Mouse (Mus musculus) C2C12 (cell line): Measurements from ENCODE around the gene Srsf5. TPM values are rescaled to one million over a fixed set of nuclear protein-coding genes. Genes with fewer than 3 reads are reported as not detected.

Experiments
- H3K27me3 ChIP-seq: one replicate; pipeline ENCODE4 v1.6.1; 2011; ENCODE audit not compliant: control insufficient read depth, insufficient read depth, insufficient read length
- H3K36me3 ChIP-seq: one replicate; pipeline ENCODE4 v1.6.1; 2011; ENCODE audit not compliant: control insufficient read depth, insufficient read depth
- H3K4me3 ChIP-seq: one replicate; pipeline ENCODE4 v1.5.1; 2011; ENCODE audit warnings: mild to moderate bottlenecking, control low read depth; ENCODE audit not compliant: poor library complexity, insufficient read depth, severe bottlenecking
- H3K79me2 ChIP-seq: one replicate; pipeline ENCODE4 v1.6.1; 2011; ENCODE audit not compliant: control insufficient read depth, insufficient read depth
- H3K79me3 ChIP-seq: one replicate; pipeline ENCODE4 v1.6.1; 2011; ENCODE audit warnings: low read depth, control low read depth
- H3ac ChIP-seq: one replicate; pipeline ENCODE3; 2011; ENCODE audit warnings: low read depth; ENCODE audit not compliant: control insufficient read depth, insufficient read length
- CEBPB ChIP-seq: IDR thresholded peaks from one replicate; pipeline ENCODE4 v1.6.1; 2011; ENCODE audit warnings: low read depth, mild to moderate bottlenecking, control low read depth, moderate library complexity
- CTCF ChIP-seq: IDR thresholded peaks from one replicate; pipeline ENCODE4 v1.5.1; 2011; ENCODE audit not compliant: control insufficient read depth, insufficient read depth, insufficient read length
- FOSL1 ChIP-seq: IDR thresholded peaks from one replicate; pipeline ENCODE4 v1.8.0; 2011; ENCODE audit warnings: mild to moderate bottlenecking, low read length; ENCODE audit not compliant: poor library complexity, insufficient read depth, severe bottlenecking
- MAX ChIP-seq: IDR thresholded peaks from one replicate; pipeline ENCODE4 v1.6.1; 2011; ENCODE audit warnings: mild to moderate bottlenecking, control low read depth
- MYOD1 ChIP-seq: IDR thresholded peaks from one replicate; pipeline ENCODE4 v1.6.1; 2011; ENCODE audit warnings: low read depth; ENCODE audit not compliant: control insufficient read depth, insufficient read length
- MYOG ChIP-seq: IDR thresholded peaks from one replicate; pipeline ENCODE4 v1.6.1; 2011; ENCODE audit not compliant: control insufficient read depth, insufficient read length; ENCODE audit errors: extremely low read depth
- USF1 ChIP-seq: IDR thresholded peaks from one replicate; pipeline ENCODE4 v1.6.1; 2011; ENCODE audit warnings: low read depth, mild to moderate bottlenecking, control low read depth, moderate library complexity
- long read RNA-seq, 2 experiments: library from polyadenylated mRNA; unstranded; transcript quantifications; one replicate each; pipeline ENCODE4 v2.0.0; 2019 to 2020
- polyA plus RNA-seq: library from polyadenylated mRNA; unstranded; fragments of >200 nt; fragmentation: generic; extraction: Trizol; gene quantifications from one replicate; pipeline ENCODE4 v1.2.1, GENCODE M21; 2012; ENCODE audit warnings: missing spikeins

The Srsf5 gene
- 113 TPM for polyA plus RNA-seq
- long read RNA-seq, experiment 1, transcript Srsf5-205 (8 exons, 1,568 nt): minor isoform, 10 of 188 reads
- long read RNA-seq, experiment 1, transcript Srsf5-202 (8 exons, 1,498 nt): minor isoform, 27 of 188 reads
- long read RNA-seq, experiment 1, transcript Srsf5-201 (8 exons, 1,527 nt): major isoform, 87 of 188 reads
- long read RNA-seq, experiment 1, transcript Srsf5-203 (8 exons, 1,491 nt): minor isoform, 26 of 188 reads
- long read RNA-seq, experiment 1, partial matches to known transcripts: 13 of 188 reads
- long read RNA-seq, experiment 1, other reads (novel, unspliced or antisense): 23 of 188 reads
- long read RNA-seq, experiment 2, transcript Srsf5-203 (8 exons, 1,491 nt): minor isoform, 77 of 544 reads
- long read RNA-seq, experiment 2, transcript Srsf5-205 (8 exons, 1,568 nt): minor isoform, 28 of 544 reads
- long read RNA-seq, experiment 2, transcript Srsf5-202 (8 exons, 1,498 nt): minor isoform, 62 of 544 reads
- long read RNA-seq, experiment 2, transcript Srsf5-201 (8 exons, 1,527 nt): major isoform, 268 of 544 reads
- long read RNA-seq, experiment 2, partial matches to known transcripts: 7 of 544 reads
- long read RNA-seq, experiment 2, other reads (novel, unspliced or antisense): 95 of 544 reads

DNA sequence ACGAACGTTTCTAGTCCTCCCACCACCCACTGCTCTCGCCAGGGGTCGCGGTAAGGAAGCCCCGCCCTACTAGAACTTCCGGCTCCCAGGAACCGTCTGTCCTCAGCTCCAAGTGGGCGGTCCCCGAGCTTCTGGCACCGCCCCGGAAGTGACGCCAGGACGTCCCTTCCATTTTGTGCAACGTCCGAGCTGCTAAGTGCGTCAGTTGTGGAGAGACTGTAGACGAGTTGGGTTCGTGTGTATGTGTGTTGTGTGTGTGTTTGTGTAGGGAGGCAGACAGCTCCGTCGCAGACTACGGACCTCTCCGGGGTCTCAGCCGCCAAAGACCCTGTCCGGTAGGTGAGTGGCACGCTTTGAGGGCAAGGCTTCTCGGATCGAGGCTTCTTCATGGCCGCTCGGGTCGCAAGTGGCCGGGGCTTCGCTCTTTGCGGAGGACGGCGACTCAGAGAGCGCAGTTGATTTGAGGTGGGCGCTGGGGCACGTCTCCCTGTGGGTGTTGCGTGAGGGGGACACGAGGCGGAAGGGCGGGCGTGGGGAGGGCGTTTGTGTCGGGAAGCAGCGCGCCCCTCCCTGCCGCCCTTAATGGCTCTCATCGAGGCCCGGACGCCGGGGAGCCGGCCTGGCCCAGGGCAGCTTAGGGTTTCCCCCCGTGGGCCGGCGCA, at the start of gene Srsf5:
Gene Srsf5, plus strand, starts transcription at position 171 of the 662 bp plus-strand sequence.
- TF ChIP-seq MAX: no peak
- TF ChIP-seq FOSL1: no peak
- no peak for TF ChIP-seq CTCF
- no peak for TF ChIP-seq MYOD1
- TF ChIP-seq MYOG: no peak
- no peak for TF ChIP-seq CEBPB
- TF ChIP-seq USF1: no peak
- H3K79me2 ChIP-seq: peaks cover 51% of the 10 kb centered on the region
- H3K36me3 ChIP-seq: peaks cover 40% of the 10 kb centered on the region
- H3K27me3 ChIP-seq: no peaks in the 10 kb centered on the region
- H3K79me3 ChIP-seq: peaks cover 42% of the 10 kb centered on the region
- peak within 1 kb of the TSS; percentile 82 for H3ac ChIP-seq
- H3K4me3 ChIP-seq: peak within 1 kb of the TSS; percentile 98

DNA sequence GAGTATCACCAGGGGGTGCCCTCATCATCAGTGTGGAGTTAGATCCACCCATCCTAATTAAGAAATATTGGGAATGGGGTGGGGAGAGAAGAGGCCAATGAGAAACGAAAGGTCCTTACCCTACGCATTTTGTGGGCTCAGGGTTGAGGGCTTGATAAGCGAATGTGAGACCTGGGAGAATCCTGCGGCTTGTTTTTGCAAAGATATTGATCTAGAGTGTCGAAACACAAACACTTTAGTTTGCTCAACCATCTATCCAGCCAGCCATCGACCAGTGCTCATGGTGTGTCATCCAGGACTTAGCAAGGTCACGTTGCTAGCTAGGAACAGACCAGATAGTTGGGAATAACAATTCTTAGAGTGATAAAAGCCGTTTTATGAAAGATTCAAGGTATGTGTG, 35.7 kb upstream of the Srsf5 start:
- Histone ChIP-seq H3K4me3 (no peak overlapping the region), H3K79me2 (no peaks in the 10 kb centered on the region), H3K79me3 (no peaks in the 10 kb centered on the region), H3ac (no peak overlapping the region), H3K27me3 (peaks cover 9% of the 10 kb centered on the region), H3K36me3 (no peaks in the 10 kb centered on the region)
- TF ChIP-seq CTCF (no peak), CEBPB (no peak), USF1 (no peak), FOSL1 (no peak), MYOG (no peak), MAX (no peak), MYOD1 (no peak)

DNA sequence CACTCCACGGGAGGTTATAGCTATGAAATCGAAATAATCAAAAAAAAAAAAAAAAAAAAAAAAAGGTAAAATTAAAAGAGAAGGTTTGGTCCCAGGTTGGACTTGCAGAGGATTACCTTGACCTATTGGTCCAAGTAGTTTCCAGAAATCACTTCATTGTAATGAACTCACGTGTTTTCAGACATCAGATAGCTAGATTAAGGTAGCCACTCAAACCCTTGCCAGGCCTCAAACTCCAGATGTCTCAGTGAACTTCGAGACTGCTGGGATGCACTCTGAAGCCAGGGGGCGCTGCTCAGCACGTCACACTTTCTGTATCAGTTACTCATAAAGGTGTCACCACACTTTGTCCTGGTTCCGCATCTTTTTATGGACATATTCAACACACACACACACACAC, 27.5 kb upstream of the Srsf5 start:
- Histone ChIP-seq H3K79me3 (no peaks in the 10 kb centered on the region), H3K79me2 (no peaks in the 10 kb centered on the region), H3K4me3 (no peak overlapping the region), H3K36me3 (no peaks in the 10 kb centered on the region), H3K27me3 (peaks cover 13% of the 10 kb centered on the region), H3ac (no peak overlapping the region)
- no peak for TF ChIP-seq CTCF
- TF ChIP-seq MYOG: no peak
- TF ChIP-seq USF1: no peak
- no peak for TF ChIP-seq FOSL1

DNA sequence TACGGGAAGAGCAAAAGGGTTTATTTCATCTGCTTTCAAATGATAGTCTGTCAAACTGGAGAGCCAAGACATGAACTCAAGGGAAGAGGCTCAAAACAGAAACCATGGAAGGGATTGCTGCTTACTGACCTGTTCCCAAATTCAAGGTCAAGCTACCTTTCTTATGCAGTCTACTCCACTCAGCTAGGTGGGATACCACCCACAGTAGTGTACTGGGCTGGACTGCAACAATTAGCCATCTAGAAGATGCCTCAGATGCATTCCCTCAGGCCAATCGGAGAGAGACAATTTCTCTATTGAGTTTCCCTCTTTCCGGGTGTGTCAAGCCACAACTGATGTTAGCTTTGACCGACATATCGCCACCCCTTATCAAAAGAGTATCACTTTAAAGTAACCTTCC, 24.0 kb upstream of the Srsf5 start:
- Histone ChIP-seq H3K79me2 (no peaks in the 10 kb centered on the region), H3K27me3 (peaks cover 15% of the 10 kb centered on the region), H3K79me3 (no peaks in the 10 kb centered on the region), H3ac (no peak overlapping the region), H3K36me3 (no peaks in the 10 kb centered on the region), H3K4me3 (no peak overlapping the region)
- TF ChIP-seq MYOD1 (no peak), CTCF (no peak), CEBPB (no peak), USF1 (no peak), MAX (no peak)

DNA sequence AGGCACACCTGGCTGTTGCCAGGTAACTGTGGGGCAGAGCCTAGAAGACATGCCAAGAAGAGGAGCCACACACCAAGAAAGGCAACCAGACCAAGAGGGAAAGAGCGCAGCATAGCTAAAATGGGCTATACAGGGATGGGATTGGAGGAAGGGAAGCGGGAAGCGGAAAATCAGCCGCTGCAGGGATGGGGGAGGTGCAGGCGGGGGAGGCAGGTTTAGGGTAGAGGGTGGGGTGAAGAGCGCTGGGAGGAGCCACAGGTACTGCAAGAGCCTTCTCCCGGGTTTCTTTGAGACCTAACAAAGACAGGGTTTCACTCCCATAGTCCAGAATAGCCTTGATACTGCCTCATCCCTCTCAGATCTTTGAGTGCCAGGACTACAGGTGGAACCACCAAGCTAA, 22.4 kb upstream of the Srsf5 start:
- Histone ChIP-seq H3K4me3 (no peak overlapping the region), H3K79me2 (no peaks in the 10 kb centered on the region), H3K79me3 (no peaks in the 10 kb centered on the region), H3ac (no peak overlapping the region), H3K36me3 (no peaks in the 10 kb centered on the region), H3K27me3 (peaks cover 15% of the 10 kb centered on the region)
- no peak for TF ChIP-seq FOSL1
- TF ChIP-seq USF1: no peak
- no peak for TF ChIP-seq MAX
- no peak for TF ChIP-seq MYOG
- no peak for TF ChIP-seq MYOD1
- no peak for TF ChIP-seq CEBPB
- no peak for TF ChIP-seq CTCF
